Mouse (Mus musculus) myocyte (in vitro differentiated cells): ENCODE measurements at regions not wholly inside any gene's neighbourhood (a gene's known extent, or its start where the extent isn't known, plus 50 kb on each side); places are given as distances from the start of the nearest gene placed in this dataset.

ENCODE experiments used
- CEBPB ChIP-seq: IDR thresholded peaks from 2 replicates; pipeline ENCODE4 v1.6.1; 2011; ENCODE audit warnings: mild to moderate bottlenecking, moderate library complexity; ENCODE audit not compliant: poor library complexity, insufficient read depth, severe bottlenecking
- E2F4 ChIP-seq: IDR thresholded peaks from one replicate; pipeline ENCODE4 v1.6.1; 2011; ENCODE audit warnings: mild to moderate bottlenecking, control low read depth, moderate library complexity; ENCODE audit not compliant: insufficient read depth
- MAX ChIP-seq: IDR thresholded peaks from one replicate; pipeline ENCODE4 v1.6.1; 2011; ENCODE audit warnings: low read depth, mild to moderate bottlenecking, control low read depth
- MYOD1 ChIP-seq, 3 experiments: IDR thresholded peaks; one replicate each; pipeline ENCODE4 v1.6.1; 2011; ENCODE audit warnings: control low read depth in 2 of 3, low read depth in 2 of 3, mild to moderate bottlenecking in 2 of 3, moderate library complexity in 1 of 3; ENCODE audit not compliant: insufficient read length in 2 of 3, control insufficient read depth in 1 of 3
- MYOG ChIP-seq, 3 experiments: IDR thresholded peaks; one replicate each; pipeline ENCODE4 v1.6.1; 2011; ENCODE audit warnings: control low read depth in 2 of 3, low read depth in 2 of 3, mild to moderate bottlenecking in 2 of 3; ENCODE audit not compliant: insufficient read length in 2 of 3, control insufficient read depth in 1 of 3, insufficient read depth in 1 of 3
- POLR2A ChIP-seq: IDR thresholded peaks from one replicate; pipeline ENCODE4 v1.6.1; 2011; ENCODE audit warnings: low read depth, mild to moderate bottlenecking, control low read depth, moderate library complexity; ENCODE audit not compliant: insufficient read length
- POLR2AphosphoS2 ChIP-seq: IDR thresholded peaks from one replicate; pipeline ENCODE4 v1.6.1; 2011; ENCODE audit warnings: low read depth, control low read depth; ENCODE audit not compliant: insufficient read length
- REST ChIP-seq: IDR thresholded peaks from one replicate; pipeline ENCODE4 v1.6.1; 2011; ENCODE audit warnings: mild to moderate bottlenecking, control low read depth, moderate library complexity; ENCODE audit not compliant: insufficient read depth, insufficient read length
- SRF ChIP-seq: IDR thresholded peaks from one replicate; pipeline ENCODE4 v1.6.1; 2011; ENCODE audit warnings: low read depth; ENCODE audit not compliant: control insufficient read depth, insufficient read length
- TCF12 ChIP-seq: IDR thresholded peaks from one replicate; pipeline ENCODE4 v1.6.1; 2011; ENCODE audit warnings: mild to moderate bottlenecking, control low read depth; ENCODE audit not compliant: poor library complexity, insufficient read depth, severe bottlenecking
- TCF3 ChIP-seq: IDR thresholded peaks from one replicate; pipeline ENCODE4 v1.6.1; 2011; ENCODE audit warnings: low read depth, control low read depth; ENCODE audit not compliant: insufficient read length
- USF1 ChIP-seq: IDR thresholded peaks from one replicate; pipeline ENCODE4 v1.6.1; 2011; ENCODE audit warnings: low read depth, mild to moderate bottlenecking, control low read depth, moderate library complexity

GRCm38 (mm10) chr12:16308101-16308500 lies 302.7 kb downstream of the Lpin1 start:
- no peak for TF ChIP-seq POLR2A
- TF ChIP-seq E2F4, result no peak
- no peak for TF ChIP-seq TCF3
- TF ChIP-seq MYOG (IDR thresholded peaks at IDR 0.05; ENCODE audit: control insufficient read depth in 1 of 3, insufficient read depth in 1 of 3, insufficient read length in 2 of 3, low read depth in 2 of 3), result no peak
- TF ChIP-seq MAX, result no peak
- no peak for TF ChIP-seq USF1
- no peak for TF ChIP-seq TCF12
- no peak for TF ChIP-seq MYOD1 (IDR thresholded peaks at IDR 0.05; ENCODE audit: control insufficient read depth in 1 of 3, insufficient read length in 2 of 3, low read depth in 2 of 3)
- TF ChIP-seq REST, result no peak
- no peak for TF ChIP-seq POLR2AphosphoS2
- no peak for TF ChIP-seq CEBPB
- no peak for TF ChIP-seq SRF
